Mouse (Mus musculus) heart, adult 2 months (tissue): ENCODE measurements at regions not wholly inside any gene's neighbourhood (a gene's known extent, or its start where the extent isn't known, plus 50 kb on each side); places are given as distances from the start of the nearest gene placed in this dataset.

Source experiments
- CTCF ChIP-seq: fragments of 200-600 bp; IDR thresholded peaks from 2 replicates; pipeline ENCODE4 v1.8.1; 2022; ENCODE audit warnings: antibody characterized with exemption, mild to moderate bottlenecking, moderate library complexity
- EP300 ChIP-seq: fragments of 200-500 bp; IDR thresholded peaks from 2 replicates; pipeline ENCODE4 v1.6.1; 2011; ENCODE audit warnings: low read depth, low read length, control low read depth; ENCODE audit not compliant: insufficient read depth
- POLR2A ChIP-seq: fragments of 200-500 bp; IDR thresholded peaks from 2 replicates; pipeline ENCODE4 v1.6.1; 2011; ENCODE audit warnings: mild to moderate bottlenecking, low read depth, low read length, control low read depth; ENCODE audit not compliant: insufficient read depth

DNA sequence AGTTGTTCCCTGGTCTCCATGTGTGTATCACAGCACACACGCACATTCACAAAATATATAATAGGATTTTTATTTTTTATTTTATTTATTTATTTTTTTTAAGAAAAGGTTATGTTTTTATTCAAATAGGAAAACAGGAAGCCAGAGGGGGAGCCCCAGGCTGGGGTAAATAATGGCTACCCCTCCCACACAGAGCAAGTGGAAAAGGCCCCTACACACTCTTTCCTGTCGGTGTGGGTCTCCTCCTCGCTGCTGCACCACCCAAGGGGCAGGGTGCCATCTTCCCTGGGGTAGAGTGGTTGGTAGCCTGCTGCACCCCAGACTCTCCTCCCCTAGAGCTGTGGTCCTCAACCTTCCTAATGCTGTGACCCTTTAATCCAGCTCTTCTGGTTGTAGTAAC, 181.6 kb downstream of the Katnal1 start:
- TF ChIP-seq EP300: no peak
- TF ChIP-seq CTCF: no peak
- no peak for TF ChIP-seq POLR2A
